Mouse (Mus musculus) monocyte, adult 5-6 weeks (primary cell): ENCODE results near the gene Cym. TPM values are rescaled to one million over a fixed set of nuclear protein-coding genes. Genes with fewer than 3 reads are reported as not detected.

Experiments
- ATAC-seq: fragments of 153-309, 156-312 bp; replicated peaks from 2 replicates; pipeline ENCODE4 v1.8.0; 2017; ENCODE audit warnings: mild to moderate bottlenecking; ENCODE audit not compliant: low TSS enrichment, insufficient number of reproducible peaks, severe bottlenecking, poor library complexity, low FRiP score
- total RNA-seq: library from RNA; stranded (forward); fragments of 200-1000, 200-491, 200-594 nt; gene quantifications from 3 replicates; pipeline ENCODE4 v1.2.3, GENCODE M21; 2017

The Cym gene
- total RNA-seq, result 3.7 to 7.2 TPM in 2 of 3 replicates, not detected in the other

DNA sequence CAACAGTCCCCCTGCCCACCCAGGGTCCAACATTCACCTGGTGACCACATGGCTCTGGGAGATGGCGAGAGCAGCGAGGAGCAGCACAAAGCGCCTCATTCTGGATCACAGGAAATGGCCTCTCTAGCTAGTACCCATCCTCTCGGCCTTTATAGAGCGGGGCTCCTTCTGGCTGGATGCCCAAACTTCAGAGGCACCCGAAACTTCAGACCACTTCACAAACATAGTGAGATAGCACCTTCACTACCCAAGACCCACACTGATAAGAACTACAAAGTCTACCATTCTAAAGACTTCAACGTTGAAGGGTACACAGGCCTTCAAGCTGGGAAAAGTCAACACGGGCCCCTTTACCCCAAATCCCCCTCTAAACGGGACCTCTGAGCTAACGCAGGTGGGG, at the start of gene Cym:
TSS of gene Cym (minus strand) at position 125 of the 400 bp plus-strand sequence.
- ATAC-seq, result no peak

DNA sequence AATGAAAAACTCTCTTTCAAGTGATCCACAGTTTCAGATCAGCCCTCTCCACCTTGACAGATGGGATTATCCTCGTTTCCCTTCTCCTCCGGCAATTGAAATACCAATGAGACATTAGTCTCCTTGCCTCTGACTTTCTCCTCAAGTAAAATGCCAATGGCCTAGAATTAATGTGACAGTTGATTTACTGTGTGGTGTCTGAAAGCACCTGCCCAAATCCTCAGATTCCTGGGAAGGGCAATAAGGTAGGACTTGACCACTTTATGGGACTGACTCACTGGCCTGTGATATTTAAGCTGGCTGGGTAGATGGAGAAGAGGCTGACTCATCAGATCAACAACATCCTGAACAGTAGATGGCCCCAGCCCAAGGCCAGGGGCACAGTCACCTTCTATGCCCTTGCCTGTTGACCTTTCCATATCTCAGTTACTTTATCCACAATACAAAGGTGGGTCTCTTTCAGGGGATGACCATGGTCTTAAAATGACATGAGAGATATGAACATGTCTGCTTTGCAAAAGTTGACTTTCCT, 45.3 kb upstream of the Cym start:
- no peak for ATAC-seq

DNA sequence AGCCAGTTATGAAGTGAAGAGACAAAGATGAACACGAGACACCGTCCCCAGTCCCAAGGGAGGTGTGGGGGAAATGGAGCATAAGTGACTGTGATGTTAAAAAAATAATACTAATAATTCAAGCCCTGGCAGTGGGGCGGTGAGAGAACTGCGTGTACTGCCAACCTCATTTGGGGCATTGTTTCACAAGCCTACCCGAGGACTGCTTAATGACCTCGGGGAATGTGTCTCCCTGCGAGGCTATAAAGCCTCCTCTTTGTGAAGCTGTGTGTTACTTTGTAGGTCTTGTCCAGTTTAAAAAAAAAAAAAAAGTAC, 40.3 kb upstream of the Cym start:
- ATAC-seq, result no peak

DNA sequence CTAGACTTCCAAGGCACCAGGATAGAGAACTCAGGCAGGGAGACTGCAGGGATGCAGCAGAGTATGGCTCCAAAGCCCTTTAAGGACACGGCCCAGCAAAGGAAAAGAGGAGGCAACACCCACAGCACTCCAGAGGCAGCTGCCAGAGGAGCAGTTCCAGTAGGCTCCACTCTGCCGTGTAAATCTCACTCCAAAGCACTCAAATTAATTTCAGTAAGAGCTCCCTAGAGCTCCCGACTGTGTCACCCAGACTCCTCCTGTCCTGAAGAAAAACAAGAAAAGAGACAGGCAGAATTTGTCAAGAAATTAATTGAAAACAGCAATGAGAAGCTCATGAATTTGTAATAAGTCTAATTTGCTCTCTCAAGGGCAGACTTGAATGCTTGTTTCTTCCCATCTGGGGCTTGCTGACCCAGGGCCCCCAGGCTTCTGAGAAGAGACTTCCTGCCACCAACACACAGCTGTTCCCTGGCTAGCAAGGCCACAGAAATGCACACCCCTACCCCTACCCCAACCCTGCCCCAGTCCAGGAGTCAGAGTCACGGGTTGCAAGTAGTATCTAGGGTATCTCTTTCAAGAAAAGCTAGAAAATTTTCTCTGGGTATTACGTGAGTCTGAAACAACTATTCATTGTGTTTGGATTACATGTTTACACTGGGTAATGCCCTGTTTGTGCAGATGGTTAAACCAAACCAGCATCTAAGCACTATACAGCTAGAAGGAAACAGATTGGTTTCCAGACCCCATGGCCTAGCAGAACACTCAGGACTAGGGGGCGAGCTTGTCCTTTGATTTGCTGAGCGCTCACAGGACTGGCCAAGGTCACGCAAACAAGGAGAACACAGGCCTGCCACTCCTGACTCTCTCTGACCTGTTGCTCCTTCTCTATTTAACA, 39.7 kb upstream of the Cym start:
- ATAC-seq, result no peak

DNA sequence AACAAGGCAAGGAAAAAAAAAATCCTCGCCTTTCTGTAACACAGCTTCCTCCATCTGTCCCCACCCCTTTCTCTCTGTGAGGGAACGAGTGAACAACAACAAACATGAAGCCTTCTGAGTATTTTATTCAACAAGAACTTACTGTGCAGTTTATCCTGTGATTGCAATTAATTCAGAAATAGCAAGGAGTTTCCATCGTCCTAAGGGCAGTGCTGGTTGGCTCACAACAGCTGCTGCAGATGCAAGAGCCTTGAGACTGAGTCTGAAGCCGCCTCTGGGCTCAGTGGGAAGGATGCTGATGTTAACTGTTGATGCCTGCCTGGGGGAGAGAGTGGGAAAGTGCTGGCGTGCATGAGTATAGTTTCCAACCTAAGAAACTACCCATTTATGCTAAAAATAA, 36.4 kb upstream of the Cym start:
- ATAC-seq, result no peak

DNA sequence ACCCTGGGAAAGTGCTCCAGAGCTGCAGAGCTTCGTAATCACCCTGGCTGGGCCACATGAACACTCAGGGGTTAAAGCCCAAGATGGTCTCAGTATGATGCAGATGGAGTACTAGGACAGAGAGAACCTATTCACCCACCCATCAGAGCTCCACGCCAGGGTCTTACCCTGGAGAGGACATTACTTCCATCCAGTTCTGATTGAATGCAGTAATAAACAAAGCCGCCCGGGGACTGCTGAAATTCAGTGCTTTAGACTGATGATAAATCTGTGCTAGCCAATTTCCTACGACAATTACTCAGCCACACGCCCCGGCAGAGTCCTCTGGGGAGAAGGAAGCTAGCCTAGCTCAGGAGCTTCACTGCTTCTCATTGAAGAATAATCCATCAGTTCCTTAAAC, 35.2 kb upstream of the Cym start:
- ATAC-seq, result no peak

DNA sequence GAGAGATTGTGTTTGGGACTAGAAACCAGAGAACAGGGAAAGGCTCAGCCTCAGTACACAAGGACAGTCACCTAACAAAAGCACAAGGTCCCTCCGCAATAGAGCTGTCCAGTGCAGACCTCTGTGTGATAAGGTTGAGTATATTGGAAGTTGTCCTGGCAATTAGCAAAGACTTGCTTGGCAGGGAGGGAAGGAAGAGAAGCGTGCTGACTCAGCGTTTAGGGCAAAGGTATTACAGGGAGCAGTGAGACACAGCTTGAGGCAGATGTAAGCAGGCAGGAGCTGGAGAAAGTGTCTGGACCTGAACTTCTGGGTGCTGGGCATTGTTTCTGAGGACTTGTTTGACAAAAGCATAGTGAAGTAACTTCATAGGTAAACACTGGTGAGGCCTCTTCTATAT, 34.5 kb upstream of the Cym start:
- ATAC-seq, result no peak

DNA sequence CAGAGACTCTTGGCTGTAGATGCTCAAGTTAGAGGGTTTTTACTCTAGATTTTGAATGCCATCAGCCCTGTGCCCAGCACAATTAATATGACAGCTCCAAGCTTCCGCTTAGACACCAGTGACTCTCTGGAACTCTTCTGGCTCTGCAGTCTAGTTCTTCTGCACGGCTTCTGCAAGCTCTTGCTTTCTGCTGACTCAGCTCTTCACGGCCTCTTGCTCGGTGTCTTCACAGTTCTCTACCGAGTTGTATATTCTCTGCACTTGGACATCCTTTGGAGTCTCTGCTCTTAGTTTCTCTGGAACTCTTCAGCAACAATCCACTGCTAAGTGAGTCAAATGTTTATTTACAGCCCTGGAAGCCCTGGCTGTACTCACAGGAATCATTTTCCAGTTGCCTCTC, 32.4 kb upstream of the Cym start:
- ATAC-seq, result no peak

DNA sequence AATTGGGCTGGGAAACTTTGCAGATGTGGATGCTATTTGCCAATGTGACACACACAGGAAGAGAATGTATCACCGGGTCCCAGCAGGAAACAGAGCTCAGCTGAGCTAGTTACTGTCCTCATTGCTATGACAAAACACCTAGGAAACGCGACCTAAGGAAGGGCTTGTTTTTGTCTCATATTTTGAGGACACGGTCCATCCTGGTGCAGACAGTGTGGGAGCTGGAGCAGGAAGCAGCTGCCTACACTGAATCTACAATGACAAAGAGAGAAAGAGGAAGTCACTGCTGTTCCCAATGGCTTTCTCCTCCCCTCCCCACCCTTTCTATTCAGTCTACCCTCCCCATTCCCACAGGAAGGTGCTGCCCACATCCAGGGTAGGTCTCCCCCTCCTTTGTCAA, 30.5 kb upstream of the Cym start:
- no peak for ATAC-seq

DNA sequence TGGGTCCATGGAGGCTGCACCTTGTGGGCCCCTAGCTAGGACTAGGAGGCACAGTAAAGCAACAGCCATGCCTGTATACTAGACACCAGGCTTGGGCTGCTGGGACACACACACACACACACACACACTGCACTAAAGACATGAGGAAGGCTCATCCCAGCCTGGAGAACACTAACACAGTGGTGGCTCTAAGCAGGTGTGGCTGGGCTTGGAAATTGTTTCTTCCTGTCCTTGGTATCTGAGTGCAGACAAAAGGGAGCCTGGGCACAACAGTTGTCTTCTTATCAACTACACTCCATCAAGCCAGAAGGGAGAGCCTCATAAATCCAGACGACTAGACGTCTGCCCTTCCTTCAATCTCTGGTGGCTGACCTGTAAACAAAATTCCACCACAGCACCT, 28.8 kb upstream of the Cym start:
- no peak for ATAC-seq

DNA sequence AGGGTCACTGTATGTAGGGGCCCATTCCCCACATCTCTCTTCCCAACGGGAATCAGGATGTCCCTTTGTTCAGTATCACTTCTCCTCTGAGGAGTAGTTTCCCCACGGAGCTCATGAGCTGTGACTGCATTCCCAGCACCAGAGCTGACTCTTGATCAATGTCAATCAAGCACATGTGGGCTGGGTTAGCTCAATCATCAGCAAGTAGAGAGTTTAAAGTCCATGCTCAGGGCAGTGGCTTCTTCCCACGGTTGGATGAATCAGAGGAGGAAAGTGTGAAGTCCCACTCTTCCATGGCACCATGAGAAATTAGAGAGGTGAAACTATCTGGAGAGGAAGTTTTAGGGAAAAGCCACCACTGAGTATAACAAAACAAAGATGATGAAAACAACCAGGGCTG, 27.5 kb upstream of the Cym start:
- no peak for ATAC-seq

DNA sequence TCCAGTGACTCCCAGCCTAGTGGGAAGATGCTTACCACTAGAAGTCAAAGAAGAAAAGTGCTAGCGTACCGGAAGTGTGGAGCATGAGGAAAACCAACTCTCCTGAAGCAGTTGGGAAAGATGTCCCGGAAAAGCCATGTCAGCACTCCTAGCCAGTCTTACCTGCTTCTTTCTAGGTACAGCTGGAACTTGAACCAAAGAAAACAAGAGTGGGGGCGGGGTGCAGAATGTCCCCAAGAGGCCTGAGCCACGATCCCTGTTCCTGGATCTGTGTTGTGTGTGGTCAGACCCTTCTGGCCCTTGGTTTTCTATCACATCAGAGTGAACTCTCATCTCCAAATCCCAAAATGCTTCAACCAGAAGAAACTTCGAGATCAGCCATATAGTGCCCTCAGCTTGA, 25.3 kb upstream of the Cym start:
- ATAC-seq, result no peak

DNA sequence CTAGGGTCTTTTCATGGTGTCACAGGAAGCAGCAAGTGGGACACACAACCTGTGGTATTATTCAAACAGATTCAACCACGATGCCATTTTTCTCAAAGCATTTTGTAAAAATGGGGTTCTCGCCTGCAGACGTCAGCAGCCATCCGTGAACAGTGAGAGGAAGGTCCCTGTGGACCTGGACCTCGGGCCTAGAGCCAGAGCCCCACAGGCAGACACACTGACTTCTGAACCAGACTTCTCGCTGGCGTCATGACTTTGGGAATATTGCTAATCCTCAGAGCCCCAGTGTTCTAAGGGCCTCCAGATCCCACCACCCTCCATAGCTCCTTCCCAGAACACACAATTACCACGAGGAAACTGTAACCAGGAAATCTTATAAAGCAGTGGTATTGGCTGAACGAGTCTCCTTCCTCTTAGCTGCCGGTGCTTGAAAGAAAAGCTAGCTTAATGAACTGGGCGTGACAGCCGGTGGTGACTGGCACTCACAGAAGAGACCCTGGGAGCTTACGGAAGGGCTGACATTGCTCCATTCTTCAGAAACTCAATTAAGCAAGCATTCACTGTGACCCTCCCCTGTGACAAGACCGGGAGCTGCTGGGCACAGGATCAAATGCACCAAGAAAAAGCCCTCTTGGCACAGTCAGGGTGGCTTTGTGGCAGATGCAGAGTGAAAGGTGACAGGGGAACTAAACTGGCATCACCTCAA, 20.0 kb upstream of the Cym start:
- no peak for ATAC-seq

DNA sequence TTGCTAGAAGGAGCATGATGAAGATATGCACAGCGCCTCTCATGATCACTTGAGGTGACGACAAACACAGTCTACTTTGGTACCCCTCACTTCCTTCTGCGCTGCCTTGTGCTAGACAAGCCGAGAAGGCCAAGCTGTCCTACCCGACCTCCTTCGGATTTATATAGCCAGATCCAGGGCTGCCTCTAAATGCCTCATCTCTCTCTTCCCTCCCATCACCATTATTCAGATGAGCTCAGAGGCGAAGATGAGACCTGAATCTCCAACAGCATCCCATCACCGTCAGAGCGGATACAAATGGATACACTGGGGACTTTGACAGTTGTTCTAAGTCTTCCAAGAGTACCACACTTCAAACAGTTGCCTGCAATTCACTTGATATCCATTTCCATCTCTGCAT, 18.1 kb upstream of the Cym start, which contains the start of gene Prok1:
TSS of gene Prok1 (minus strand) at position 101 of the 400 bp plus-strand sequence.
- ATAC-seq, result no peak

DNA sequence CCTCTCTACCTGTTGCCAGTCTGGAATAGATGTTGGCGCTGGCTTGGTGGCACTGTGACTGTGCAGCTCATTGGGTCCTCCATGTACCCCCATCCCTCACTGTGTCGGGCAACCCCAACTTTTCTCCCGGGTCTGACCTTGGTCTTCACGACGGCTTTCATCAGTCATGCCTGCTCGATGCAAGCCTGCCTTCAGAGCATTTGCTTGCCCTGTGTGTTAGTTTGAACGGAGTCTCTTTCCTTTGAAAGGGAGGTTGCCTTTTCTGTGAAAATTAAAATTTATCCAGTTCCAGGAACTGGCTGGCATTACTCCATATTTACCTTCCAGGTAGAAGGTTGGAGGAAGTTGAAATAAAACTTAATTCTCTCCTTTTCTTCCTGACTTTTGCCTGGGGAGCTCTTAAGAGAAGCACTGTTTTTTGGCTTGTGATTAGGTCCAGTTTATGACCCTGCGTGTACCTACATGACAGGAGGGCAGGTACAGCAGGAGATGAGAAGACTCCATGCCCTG, 17.0 kb upstream of the Cym start:
- ATAC-seq, result no peak

DNA sequence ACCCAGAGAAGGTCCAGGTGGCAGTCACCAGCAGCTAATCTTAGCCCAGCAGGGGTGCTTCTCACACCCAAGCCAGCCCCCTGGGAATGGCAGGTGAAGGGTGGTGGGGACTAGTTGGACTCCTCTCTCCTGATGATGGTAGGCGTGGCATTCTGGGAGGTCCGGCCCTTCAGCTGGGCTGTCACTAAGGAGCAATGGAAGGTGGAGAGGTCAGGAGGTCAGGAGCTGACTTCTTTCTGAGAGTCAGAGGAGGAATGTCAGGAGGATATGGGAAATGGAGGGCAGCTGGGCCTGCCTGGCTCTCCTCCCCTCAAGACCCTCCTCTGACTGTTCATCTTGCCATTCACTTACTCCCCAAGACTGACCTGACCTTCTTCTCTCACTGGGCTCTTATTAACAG, 16.5 kb upstream of the Cym start:
- no peak for ATAC-seq

DNA sequence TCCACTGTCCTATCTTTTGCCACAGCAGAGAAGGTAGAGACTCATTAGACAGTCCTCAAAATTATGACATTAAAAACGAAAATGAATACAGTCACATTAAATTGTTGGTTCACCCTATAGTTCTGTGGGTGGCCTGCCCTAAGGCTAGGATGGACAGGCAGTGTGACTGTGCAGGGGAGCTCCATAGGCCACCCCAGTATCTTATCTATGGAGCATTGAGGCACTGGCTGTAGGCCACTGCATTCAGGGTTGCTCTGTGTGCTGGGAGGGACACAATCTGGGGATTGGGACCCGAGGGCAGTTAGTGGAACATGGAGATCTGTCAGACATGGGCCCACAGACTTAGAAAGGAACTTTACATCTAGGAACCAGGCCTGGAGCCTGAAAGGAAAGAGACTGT, 12.4 kb upstream of the Cym start:
- ATAC-seq, result no peak

DNA sequence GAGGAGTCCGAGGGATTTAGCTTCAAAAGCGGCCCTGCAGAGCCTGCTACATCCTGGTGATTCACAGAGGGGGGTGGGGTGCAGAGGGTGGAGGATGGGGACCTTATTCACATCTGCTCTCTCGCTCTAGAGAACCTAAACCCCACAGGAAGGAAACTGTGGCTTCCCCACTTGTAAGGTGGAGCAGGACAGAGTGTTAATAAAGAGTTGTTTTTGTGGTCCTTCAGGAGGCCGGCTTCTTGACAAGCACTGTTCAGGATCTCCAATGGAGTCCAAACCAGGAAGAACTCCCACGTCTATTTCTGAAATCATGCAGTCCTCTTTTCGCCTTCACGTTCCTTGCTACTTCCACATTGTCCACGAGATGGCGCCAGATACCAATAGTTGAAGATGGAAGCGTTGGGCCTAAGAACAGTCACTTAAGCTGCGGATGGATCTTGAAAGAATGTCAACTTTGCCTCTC, 11.8 kb upstream of the Cym start:
- peak; percentile 56 for ATAC-seq

DNA sequence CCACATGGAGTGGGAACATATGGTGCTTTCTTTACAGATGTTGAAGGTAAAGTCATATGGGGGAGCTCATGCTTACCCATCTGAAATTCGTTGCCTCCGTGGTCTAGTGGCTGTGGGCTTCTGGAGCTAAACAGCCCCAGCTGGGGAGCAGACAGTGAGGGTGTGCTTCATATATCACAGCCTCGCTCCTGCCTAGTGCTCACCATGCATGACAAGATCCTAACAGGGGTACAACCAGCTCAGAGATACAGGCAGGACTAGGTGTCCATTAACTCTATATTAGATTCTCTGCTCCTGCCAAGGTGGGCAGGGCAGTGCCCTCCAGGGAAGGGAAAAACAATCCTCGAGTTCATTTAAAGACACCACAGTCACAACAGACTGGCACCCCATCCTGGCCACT, 9.7 kb upstream of the Cym start:
- ATAC-seq, result no peak

DNA sequence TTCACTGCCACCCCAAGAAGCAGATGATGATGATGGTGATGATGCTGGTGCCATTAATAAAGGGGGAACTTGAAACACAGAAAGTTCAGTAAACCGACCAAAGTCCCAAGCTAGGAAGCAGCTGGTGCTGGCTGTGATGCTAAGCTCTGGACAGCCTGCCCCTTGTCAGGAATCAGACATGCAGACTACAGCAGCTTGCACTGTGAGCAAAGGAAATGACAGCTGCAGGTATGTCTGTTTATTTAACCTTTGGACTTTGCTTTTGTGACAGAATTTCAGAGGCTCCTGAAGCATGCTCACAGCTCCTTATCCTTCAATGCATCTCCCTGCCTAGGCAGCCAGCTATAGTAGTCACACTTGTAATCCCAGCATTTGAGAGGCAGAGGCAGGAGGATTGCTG, 9.0 kb upstream of the Cym start, which contains the start of gene A630076J17Rik:
TSS of gene A630076J17Rik (plus strand) at position 88 of the 400 bp plus-strand sequence.
- ATAC-seq, result no peak
